Mouse (Mus musculus): ENCODE results near the gene Olfr1286.

Gene Olfr1286

GRCm38 (mm10) chr2:111422931-111423330 lies at the start of gene Olfr1286:
Gene Olfr1286 (minus strand): TSS chr2:111423115.
- no peak for DNase-seq

DNA sequence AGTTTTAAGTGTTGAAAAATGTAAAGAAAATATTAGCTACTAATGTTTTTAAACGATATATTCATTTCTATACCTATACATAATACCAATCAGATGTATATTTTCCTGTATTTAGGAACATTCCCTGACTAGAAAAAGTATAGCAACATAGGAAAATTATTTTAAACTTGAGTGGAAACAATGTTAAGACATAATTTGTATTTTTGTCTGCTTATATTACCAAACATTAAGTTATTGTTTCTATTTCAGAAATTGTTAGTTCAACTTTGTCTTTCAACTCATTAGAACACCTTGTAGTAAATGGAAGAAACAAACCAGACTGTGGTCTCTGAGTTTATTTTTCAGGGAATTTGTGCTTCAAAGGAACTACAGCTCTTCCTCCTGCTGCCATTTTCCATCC lies 25.9 kb upstream of the Olfr1286 start, which contains the start of gene Olfr1287:
TSS of gene Olfr1287 (plus strand) at position 301 of the 400 bp plus-strand sequence.
- no peak for DNase-seq

DNA sequence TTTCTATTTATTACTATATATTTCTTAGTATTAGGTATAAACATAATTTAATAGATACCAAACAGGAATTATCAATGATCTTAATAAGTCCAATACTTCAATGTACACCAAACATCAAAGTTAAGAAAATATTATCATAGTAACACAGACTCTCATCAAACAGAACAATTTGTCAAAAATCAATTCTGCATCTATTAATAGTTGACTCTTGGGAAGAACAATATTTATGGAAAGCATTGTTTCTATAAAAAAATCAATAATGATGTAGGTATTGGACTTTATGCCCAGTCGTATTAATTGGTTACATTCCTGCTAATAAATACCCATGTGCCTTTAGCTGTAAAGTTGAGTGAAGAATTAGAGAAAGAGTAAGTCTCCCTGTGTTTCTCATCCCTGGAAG lies 47.7 kb downstream of the Olfr1286 start, which contains the start of gene Olfr1284:
TSS of gene Olfr1284 (plus strand) at position 301 of the 400 bp plus-strand sequence.
- DNase-seq: no peak

Measured in thymus, adult 18-20 months (tissue).